Mouse (Mus musculus): ENCODE results near the gene Scgb1b19.
"Not testable (repeated sequence)": the region's sequence is repeated elsewhere in the genome, so short reads cannot be mapped to it uniquely, and the experiment has no call there.

Gene Scgb1b19

GRCm38 (mm10) chr7:33286991-33287390 lies at the start of gene Scgb1b19:
Gene Scgb1b19, plus strand, starts transcription at chr7:33287291.
- not testable (repeated sequence) for DNase-seq (ENCODE audit: extremely low read depth, low read depth, low spot score)

- DNase-seq (ENCODE audit: extremely low read depth, low read depth, low spot score) = not testable (repeated sequence)
Observed at GRCm38 (mm10) chr7:33280238-33280637, 6.9 kb upstream of the Scgb1b19 start, which contains the start of gene Scgb2b19. Gene Scgb2b19, minus strand, starts transcription at chr7:33280338.

Measured in fat pad, adult 2 months (tissue).